Mouse (Mus musculus): ENCODE results near the gene Adm2. TPM values are rescaled to one million over a fixed set of nuclear protein-coding genes. Genes with fewer than 3 reads are reported as not detected.

The Adm2 gene
- polyA plus RNA-seq, 1 experiment from 2014 or later, result not detected

DNA sequence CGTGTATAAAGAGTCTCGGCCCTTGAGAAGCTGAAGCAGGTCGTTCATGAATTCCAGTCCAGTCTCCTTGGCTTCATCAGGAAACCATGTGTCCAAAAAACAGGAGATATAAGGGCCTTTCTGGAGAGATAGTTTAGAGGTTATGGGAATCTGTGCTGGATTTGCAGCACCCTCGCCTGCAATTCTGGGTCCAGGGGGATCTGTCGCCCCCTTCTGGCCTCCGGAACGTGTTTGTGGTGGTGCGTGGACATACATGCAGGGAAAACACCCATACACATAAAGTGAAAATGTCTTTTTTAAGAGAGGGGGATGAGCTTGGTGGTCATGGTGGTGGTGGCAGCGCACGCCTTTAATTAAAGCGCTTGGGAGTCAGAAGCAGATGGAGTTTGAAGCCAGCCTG, 6.4 kb upstream of the Adm2 start:
- DNase-seq (ENCODE audit: low spot score, missing footprints) (no peak), ATAC-seq (ENCODE audit: low FRiP score) (no peak)
- Histone ChIP-seq H3K4me3 (ENCODE audit: low read depth, low read length) (no peak overlapping the region), H3K4me2 (no peak overlapping the region), H3K27ac (ENCODE audit: low read depth, low read length) (no peak overlapping the region), H3K4me1 (ENCODE audit: control insufficient read depth, insufficient read depth, low read length) (peaks cover 20% of the 10 kb centered on the region), H3K9me3 (ENCODE audit: control insufficient read depth, low read length) (no peaks in the 10 kb centered on the region), H3K27me3 (ENCODE audit: control insufficient read depth, insufficient read depth, low read length) (no peaks in the 10 kb centered on the region), H3K36me3 (ENCODE audit: control insufficient read depth, insufficient read depth, low read length) (no peaks in the 10 kb centered on the region), H3K9ac (ENCODE audit: low read length) (no peak overlapping the region)
- WGBS, result 59% methylated on average over 11 of the region's 11 CpGs

DNA sequence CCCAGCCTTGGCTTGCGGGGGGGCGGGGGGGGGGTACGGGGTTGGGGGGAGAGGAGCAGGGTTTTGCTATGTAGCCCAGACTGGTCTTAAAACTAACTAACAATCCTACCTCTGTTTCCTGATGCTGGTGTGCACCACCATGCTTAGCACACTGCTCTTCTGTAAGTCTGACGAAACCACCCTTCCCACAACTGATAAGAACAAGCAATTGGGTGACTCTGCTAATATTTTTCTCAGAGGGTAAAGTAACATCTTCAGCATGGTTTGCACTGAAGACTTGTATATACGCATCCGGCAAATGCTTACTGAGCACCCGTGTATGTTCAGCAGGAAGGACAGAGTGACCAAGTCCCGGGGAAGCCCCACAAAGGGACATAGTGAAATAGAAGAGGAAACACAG, 1.3 kb upstream of the Adm2 start:
- no peak overlapping the region for H3K4me2 ChIP-seq
- no peaks in the 10 kb centered on the region for H3K4me1 ChIP-seq (ENCODE audit: control insufficient read depth, insufficient read depth, low read length)
- no peaks in the 10 kb centered on the region for H3K27me3 ChIP-seq (ENCODE audit: control insufficient read depth, insufficient read depth, low read length)
- ATAC-seq (ENCODE audit: low FRiP score) (no peak), DNase-seq (ENCODE audit: low spot score, missing footprints) (no peak)
- no peak overlapping the region for H3K4me3 ChIP-seq (ENCODE audit: low read depth, low read length)
- H3K9ac ChIP-seq (ENCODE audit: low read length), result no peak overlapping the region
- no peak overlapping the region for H3K27ac ChIP-seq (ENCODE audit: low read depth, low read length)
- H3K9me3 ChIP-seq (ENCODE audit: control insufficient read depth, low read length), result no peaks in the 10 kb centered on the region
- H3K36me3 ChIP-seq (ENCODE audit: control insufficient read depth, insufficient read depth, low read length), result no peaks in the 10 kb centered on the region
- 81% methylated on average over 8 of the region's 8 CpGs for WGBS

- H3K36me3 ChIP-seq (ENCODE audit: control insufficient read depth, insufficient read depth, low read length), result no peaks in the 10 kb centered on the region
- 78% methylated on average over 4 of the region's 4 CpGs for WGBS
- no peak overlapping the region for H3K27ac ChIP-seq (ENCODE audit: low read depth, low read length)
- ATAC-seq (ENCODE audit: low FRiP score) (no peak), DNase-seq (ENCODE audit: low spot score, missing footprints) (no peak)
- no peaks in the 10 kb centered on the region for H3K9me3 ChIP-seq (ENCODE audit: control insufficient read depth, low read length)
- no peak overlapping the region for H3K4me3 ChIP-seq (ENCODE audit: low read depth, low read length)
- H3K4me1 ChIP-seq (ENCODE audit: control insufficient read depth, insufficient read depth, low read length), result no peaks in the 10 kb centered on the region
- H3K27me3 ChIP-seq (ENCODE audit: control insufficient read depth, insufficient read depth, low read length), result no peaks in the 10 kb centered on the region
- H3K9ac ChIP-seq (ENCODE audit: low read length), result no peak overlapping the region
- no peak overlapping the region for H3K4me2 ChIP-seq
Measured at GRCm38 (mm10) chr15:89323656-89324055, 1.1 kb downstream of the Adm2 start.

DNA sequence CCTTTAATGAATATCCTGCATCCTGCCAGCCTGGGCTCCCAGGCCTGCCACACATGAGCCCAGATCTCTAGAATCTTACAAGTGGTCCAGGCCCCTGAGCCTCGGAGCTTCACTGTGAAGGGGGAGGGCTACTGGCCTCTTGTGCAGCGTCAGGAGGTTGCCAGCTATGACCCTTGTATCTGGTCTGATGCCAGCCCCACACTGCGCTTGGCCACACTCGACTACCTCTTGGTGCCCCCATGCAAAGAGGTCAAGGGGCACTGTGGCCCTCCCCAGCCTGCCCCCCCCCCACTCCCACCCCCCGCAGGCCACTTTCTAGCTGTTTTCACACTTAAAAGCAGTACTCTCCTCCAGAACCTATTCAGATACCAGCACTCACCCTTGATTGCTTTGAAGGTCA, 3.9 kb downstream of the Adm2 start:
- Histone ChIP-seq H3K4me3 (ENCODE audit: low read depth, low read length) (no peak overlapping the region), H3K4me2 (no peak overlapping the region), H3K36me3 (ENCODE audit: control insufficient read depth, insufficient read depth, low read length) (no peaks in the 10 kb centered on the region), H3K27ac (ENCODE audit: low read depth, low read length) (no peak overlapping the region), H3K27me3 (ENCODE audit: control insufficient read depth, insufficient read depth, low read length) (no peaks in the 10 kb centered on the region), H3K4me1 (ENCODE audit: control insufficient read depth, insufficient read depth, low read length) (no peaks in the 10 kb centered on the region), H3K9ac (ENCODE audit: low read length) (no peak overlapping the region), H3K9me3 (ENCODE audit: control insufficient read depth, low read length) (no peaks in the 10 kb centered on the region)
- no peak for DNase-seq (ENCODE audit: low spot score, missing footprints)
- ATAC-seq (ENCODE audit: low FRiP score), result no peak
- 78% methylated on average over 5 of the region's 5 CpGs for WGBS

- ATAC-seq (ENCODE audit: low FRiP score), result no peak
- Histone ChIP-seq H3K4me1 (ENCODE audit: control insufficient read depth, insufficient read depth, low read length) (no peaks in the 10 kb centered on the region), H3K9ac (ENCODE audit: low read length) (no peak within 1 kb of the TSS), H3K9me3 (ENCODE audit: control insufficient read depth, low read length) (no peaks in the 10 kb centered on the region), H3K4me2 (no peak within 1 kb of the TSS), H3K27me3 (ENCODE audit: control insufficient read depth, insufficient read depth, low read length) (no peaks in the 10 kb centered on the region), H3K4me3 (ENCODE audit: low read depth, low read length) (no peak within 1 kb of the TSS), H3K27ac (ENCODE audit: low read depth, low read length) (no peak within 1 kb of the TSS), H3K36me3 (ENCODE audit: control insufficient read depth, insufficient read depth, low read length) (no peaks in the 10 kb centered on the region)
- no peak for DNase-seq (ENCODE audit: low spot score, missing footprints)
- WGBS, result 89% methylated on average over 7 of the region's 7 CpGs
Measured at GRCm38 (mm10) chr15:89334271-89334670, 11.8 kb downstream of the Adm2 start, which contains the start of gene Miox. Gene Miox (plus strand): TSS chr15:89334398.

GRCm38 (mm10) chr15:89334774-89335537, 12.4 kb downstream of the Adm2 start:
- H3K9ac ChIP-seq (ENCODE audit: low read length), result no peak overlapping the region
- 84% methylated on average over 17 of the region's 17 CpGs for WGBS
- ATAC-seq (ENCODE audit: low FRiP score) (no peak), DNase-seq (ENCODE audit: low spot score, missing footprints) (no peak)
- no peaks in the 10 kb centered on the region for H3K36me3 ChIP-seq (ENCODE audit: control insufficient read depth, insufficient read depth, low read length)
- no peak overlapping the region for H3K4me2 ChIP-seq
- no peak overlapping the region for H3K4me3 ChIP-seq (ENCODE audit: low read depth, low read length)
- no peak overlapping the region for H3K27ac ChIP-seq (ENCODE audit: low read depth, low read length)
- no peaks in the 10 kb centered on the region for H3K27me3 ChIP-seq (ENCODE audit: control insufficient read depth, insufficient read depth, low read length)
- no peaks in the 10 kb centered on the region for H3K4me1 ChIP-seq (ENCODE audit: control insufficient read depth, insufficient read depth, low read length)
- H3K9me3 ChIP-seq (ENCODE audit: control insufficient read depth, low read length), result no peaks in the 10 kb centered on the region

DNA sequence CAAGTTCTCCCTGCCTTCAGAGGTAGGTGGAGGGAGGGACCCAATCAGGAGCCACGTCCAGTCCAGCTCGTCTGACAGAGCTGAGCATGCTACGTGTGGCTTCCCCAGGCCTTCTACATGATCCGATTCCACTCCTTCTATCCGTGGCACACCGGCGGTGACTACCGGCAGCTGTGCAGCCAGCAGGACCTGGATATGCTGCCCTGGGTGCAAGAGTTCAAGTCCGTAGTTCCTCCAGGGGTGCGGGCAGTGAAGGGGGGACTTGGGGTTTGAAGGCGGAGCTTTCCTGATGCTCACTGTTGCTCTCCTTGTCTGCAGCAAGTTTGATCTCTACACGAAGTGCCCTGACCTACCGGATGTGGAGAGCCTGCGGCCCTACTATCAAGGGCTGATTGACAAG, 13.9 kb downstream of the Adm2 start:
- Histone ChIP-seq H3K27me3 (ENCODE audit: control insufficient read depth, insufficient read depth, low read length) (no peaks in the 10 kb centered on the region), H3K4me1 (ENCODE audit: control insufficient read depth, insufficient read depth, low read length) (no peaks in the 10 kb centered on the region), H3K9ac (ENCODE audit: low read length) (no peak overlapping the region), H3K4me3 (ENCODE audit: low read depth, low read length) (no peak overlapping the region), H3K4me2 (no peak overlapping the region), H3K9me3 (ENCODE audit: control insufficient read depth, low read length) (no peaks in the 10 kb centered on the region), H3K36me3 (ENCODE audit: control insufficient read depth, insufficient read depth, low read length) (no peaks in the 10 kb centered on the region), H3K27ac (ENCODE audit: low read depth, low read length) (no peak overlapping the region)
- DNase-seq (ENCODE audit: low spot score, missing footprints) (no peak), ATAC-seq (ENCODE audit: low FRiP score) (no peak)
- WGBS, result 90% methylated on average over 14 of the region's 14 CpGs

- no peaks in the 10 kb centered on the region for H3K9me3 ChIP-seq (ENCODE audit: control insufficient read depth, low read length)
- no peaks in the 10 kb centered on the region for H3K36me3 ChIP-seq (ENCODE audit: control insufficient read depth, insufficient read depth, low read length)
- H3K4me1 ChIP-seq (ENCODE audit: control insufficient read depth, insufficient read depth, low read length), result no peaks in the 10 kb centered on the region
- no peak overlapping the region for H3K27ac ChIP-seq (ENCODE audit: low read depth, low read length)
- no peaks in the 10 kb centered on the region for H3K27me3 ChIP-seq (ENCODE audit: control insufficient read depth, insufficient read depth, low read length)
- H3K9ac ChIP-seq (ENCODE audit: low read length), result no peak overlapping the region
- no peak overlapping the region for H3K4me3 ChIP-seq (ENCODE audit: low read depth, low read length)
- 90% methylated on average over 2 of the region's 2 CpGs for WGBS
- DNase-seq (ENCODE audit: low spot score, missing footprints) (no peak), ATAC-seq (ENCODE audit: low FRiP score) (no peak)
- H3K4me2 ChIP-seq, result no peak overlapping the region
Measured at GRCm38 (mm10) chr15:89339696-89340095, 17.2 kb downstream of the Adm2 start.

GRCm38 (mm10) chr15:89340136-89340535, 17.6 kb downstream of the Adm2 start:
- no peak overlapping the region for H3K9ac ChIP-seq (ENCODE audit: low read length)
- H3K27ac ChIP-seq (ENCODE audit: low read depth, low read length), result no peak overlapping the region
- no peaks in the 10 kb centered on the region for H3K4me1 ChIP-seq (ENCODE audit: control insufficient read depth, insufficient read depth, low read length)
- H3K36me3 ChIP-seq (ENCODE audit: control insufficient read depth, insufficient read depth, low read length), result no peaks in the 10 kb centered on the region
- H3K4me3 ChIP-seq (ENCODE audit: low read depth, low read length), result no peak overlapping the region
- no peaks in the 10 kb centered on the region for H3K27me3 ChIP-seq (ENCODE audit: control insufficient read depth, insufficient read depth, low read length)
- H3K9me3 ChIP-seq (ENCODE audit: control insufficient read depth, low read length), result no peaks in the 10 kb centered on the region
- ATAC-seq (ENCODE audit: low FRiP score) (no peak), DNase-seq (ENCODE audit: low spot score, missing footprints) (no peak)
- no peak overlapping the region for H3K4me2 ChIP-seq
- WGBS, result 87% methylated on average over 3 of the region's 3 CpGs

All from midbrain, embryonic 11.5 days (tissue).